Mouse (Mus musculus) cerebellum, adult 2 months (tissue): ENCODE results near the gene Phka2. TPM values are rescaled to one million over a fixed set of nuclear protein-coding genes. Genes with fewer than 3 reads are reported as not detected.

Experiments
- DNase-seq, 2 experiments: peaks; one replicate each; pipeline ENCODE4 v3.0.0; 2021
- H3K27ac ChIP-seq: fragments of 200-500 bp; 2 replicates; pipeline ENCODE4 v1.5.1; 2012; ENCODE audit warnings: low read length, control low read depth, inconsistent platforms; ENCODE audit not compliant: insufficient read depth
- H3K27me3 ChIP-seq: fragments of 200-500 bp; 2 replicates; pipeline ENCODE4 v1.6.1; 2012; ENCODE audit warnings: inconsistent platforms, mild to moderate bottlenecking, low read length, moderate library complexity; ENCODE audit not compliant: control insufficient read depth, insufficient read depth
- H3K4me1 ChIP-seq: fragments of 200-500 bp; 2 replicates; pipeline ENCODE4 v1.6.1; 2011; ENCODE audit warnings: low read length; ENCODE audit not compliant: control insufficient read depth, insufficient read depth
- H3K4me3 ChIP-seq: fragments of 200-500 bp; replicated peaks from 2 replicates; pipeline ENCODE3; 2011; ENCODE audit warnings: mild to moderate bottlenecking, low read depth, low read length, control low read depth; ENCODE audit not compliant: insufficient read depth
- CTCF ChIP-seq: fragments of 200-500 bp; IDR thresholded peaks from 2 replicates; pipeline ENCODE4 v1.5.1; 2011; ENCODE audit warnings: low read depth, mild to moderate bottlenecking, control low read depth, low read length, moderate library complexity, borderline replicate concordance; ENCODE audit not compliant: insufficient read depth
- POLR2A ChIP-seq: fragments of 200-500 bp; IDR thresholded peaks from 2 replicates; pipeline ENCODE4 v1.6.1; 2011; ENCODE audit warnings: low read length, control low read depth, borderline replicate concordance; ENCODE audit not compliant: insufficient read depth
- WGBS: fragments of 180-500 bp; shearing (Covaris S2); methylation state at CpG from one replicate; pipeline ENCODE4 v1.1.7; 2018; 5-methylcytosine and 5-hydroxymethylcytosine counted together
- polyA plus RNA-seq: library from polyadenylated mRNA; depleted of rRNA; stranded (reverse); fragments of >200 nt; gene quantifications from 2 replicates; pipeline ENCODE4 v1.2.3, GENCODE M21; 2012; rRNA removed

Gene Phka2
- polyA plus RNA-seq, 1 experiment, result 28.3 TPM

- Histone ChIP-seq H3K4me3 (no peak overlapping the region), H3K4me1 (peaks cover 12% of the 10 kb centered on the region), H3K27ac (no peak overlapping the region), H3K27me3 (no peaks in the 10 kb centered on the region)
- DNase-seq, result peak in 1 of 2 experiments; percentile 44
- 33% methylated on average over 6 of the region's 6 CpGs for WGBS
- TF ChIP-seq POLR2A (no peak), CTCF (no peak)
Observed at GRCm38 (mm10) chrX:160603981-160604541, 102.1 kb downstream of the Phka2 start.

GRCm38 (mm10) chrX:160609849-160610248, 107.9 kb downstream of the Phka2 start:
- Histone ChIP-seq H3K4me3 (no peak overlapping the region), H3K4me1 (no peaks in the 10 kb centered on the region), H3K27me3 (no peaks in the 10 kb centered on the region), H3K27ac (no peak overlapping the region)
- 50% methylated on average over 3 of the region's 3 CpGs for WGBS
- DNase-seq, result no peak
- peak; percentile 44 for TF ChIP-seq CTCF
- TF ChIP-seq POLR2A, result no peak

- no peak for TF ChIP-seq CTCF
- Histone ChIP-seq H3K27ac (no peak overlapping the region), H3K27me3 (no peaks in the 10 kb centered on the region), H3K4me3 (no peak overlapping the region), H3K4me1 (no peaks in the 10 kb centered on the region)
- no peak for DNase-seq
- 73% methylated on average over 2 of the region's 2 CpGs for WGBS
Observed at GRCm38 (mm10) chrX:160610482-160610881, 108.5 kb downstream of the Phka2 start.

GRCm38 (mm10) chrX:160610882-160611644, 109.1 kb downstream of the Phka2 start:
- TF ChIP-seq POLR2A, result no peak
- TF ChIP-seq CTCF, result no peak
- Histone ChIP-seq H3K4me1 (no peaks in the 10 kb centered on the region), H3K27ac (no peak overlapping the region), H3K27me3 (no peaks in the 10 kb centered on the region), H3K4me3 (no peak overlapping the region)
- WGBS, result 39% methylated on average over 4 of the region's 4 CpGs
- DNase-seq, result no peak

Other genes with a start within 250 kb of the Phka2 start
- 0.49 and 0.72 TPM in 2 replicates for gene Adgrg2, start 111.5 kb upstream of the Phka2 start, polyA plus RNA-seq
- gene Ppef1, start 233.6 kb downstream of the Phka2 start, polyA plus RNA-seq, result 0.13 and 0.17 TPM in 2 replicates